ENCODE assay signal across 28 mouse cellular contexts in genomic region chr10:80237020-80237419, GRCm38 (mm10). TPM values are rescaled to one million over a fixed set of nuclear protein-coding genes. Genes with fewer than 3 reads are reported as not detected.
A peak's percentile ranks its signal among the peaks of the same experiment; 100 is the strongest.
DNase-seq lines count a peak whose midpoint lies in the region; ATAC-seq and TF ChIP-seq lines count a peak whose summit lies in the region.
"Had no signal": no experiment of that assay in that cellular context is flagged by ENCODE, and none has a peak within 500 bp of the region (broad histone marks: within the 10 kb centered on the region; RNA-seq: fewer than 3 reads in every experiment).

No protein-coding gene starts in this region.

- H3K27me3 ChIP-seq in kidney, embryonic 14.5 days (ENCODE audit: control insufficient read depth, insufficient read depth, low read length), result no peaks in the 10 kb centered on the region
- H3K27me3 ChIP-seq in midbrain, embryonic 11.5 days (ENCODE audit: control insufficient read depth, insufficient read depth, low read length), result no peaks in the 10 kb centered on the region
- no peaks in the 10 kb centered on the region for H3K27me3 ChIP-seq in midbrain, postnatal 0 days (ENCODE audit: insufficient read depth, low read length)
- H3K27me3 ChIP-seq in midbrain, embryonic 13.5 days, result 0 out of 2 replicates have a peak, but pooled peaks cover 4% of the 10 kb centered on the region
- H3K27me3 ChIP-seq: CH12.LX; embryonic facial prominence, embryonic 13.5 days; embryonic facial prominence, embryonic 15.5 days; forebrain, embryonic 12.5 days; Patski had no signal

- ATAC-seq in kidney, embryonic 14.5 days (ENCODE audit: low FRiP score, low TSS enrichment), result no peak
- no peak for ATAC-seq in midbrain, embryonic 11.5 days (ENCODE audit: low FRiP score)
- no peak for ATAC-seq in midbrain, postnatal 0 days (ENCODE audit: low FRiP score)
- ATAC-seq in midbrain, embryonic 13.5 days, result no peak
- ATAC-seq: activated CD4-positive, CD25-positive, alpha-beta regulatory T cell, adult 4 months; CD4-positive, CD25-positive, alpha-beta regulatory T cell, adult 4 months; forebrain, embryonic 14.5 days; forebrain, embryonic 16.5 days; Patski had no signal

- no peak overlapping the region for H3K4me2 ChIP-seq in kidney, embryonic 14.5 days (replicated peaks; ENCODE audit: low read depth, low read length)
- peak overlapping the region; percentile 32 for H3K4me2 ChIP-seq in midbrain, embryonic 11.5 days
- no peak overlapping the region for H3K4me2 ChIP-seq in midbrain, postnatal 0 days (ENCODE audit: low read depth, low read length, poor library complexity, severe bottlenecking)
- peak overlapping the region; percentile 87 for H3K4me2 ChIP-seq in midbrain, embryonic 13.5 days (replicated peaks)
- H3K4me2 ChIP-seq: embryonic facial prominence, embryonic 13.5 days; embryonic facial prominence, embryonic 15.5 days; forebrain, embryonic 12.5 days had no signal

- peaks cover 4% of the 10 kb centered on the region; the same call in 1 of the 2 replicates for H3K4me1 ChIP-seq in kidney, embryonic 14.5 days (ENCODE audit: control insufficient read depth, insufficient read depth, low read length)
- peaks cover 18% of the 10 kb centered on the region for H3K4me1 ChIP-seq in midbrain, embryonic 11.5 days (ENCODE audit: control insufficient read depth, insufficient read depth, low read length)
- H3K4me1 ChIP-seq in midbrain, postnatal 0 days (ENCODE audit: insufficient read depth, low read length), result peaks cover 7% of the 10 kb centered on the region; the same call in 1 of the 2 replicates
- H3K4me1 ChIP-seq in midbrain, embryonic 13.5 days (replicated peaks), result peaks cover 77% of the 10 kb centered on the region

- no peak for TF ChIP-seq CTCF in midbrain, postnatal 0 days (IDR thresholded peaks at IDR 0.05)

- H3K4me3 ChIP-seq in kidney, embryonic 14.5 days (ENCODE audit: low read length), result no peak overlapping the region
- no peak overlapping the region for H3K4me3 ChIP-seq in midbrain, embryonic 11.5 days (ENCODE audit: low read depth, low read length)
- H3K4me3 ChIP-seq in midbrain, postnatal 0 days (ENCODE audit: low read depth, low read length), result no peak overlapping the region
- H3K4me3 ChIP-seq in midbrain, embryonic 13.5 days (replicated peaks), result peak overlapping the region; percentile 22
- H3K4me3 ChIP-seq: embryonic facial prominence, embryonic 13.5 days; embryonic facial prominence, embryonic 15.5 days; erythroblast, embryonic 14.5 days; forebrain, embryonic 10.5 days; forebrain, embryonic 12.5 days had no signal

- peaks cover 98% of the 10 kb centered on the region for H3K36me3 ChIP-seq in kidney, embryonic 14.5 days (ENCODE audit: control insufficient read depth, insufficient read depth, low read length)
- H3K36me3 ChIP-seq in midbrain, embryonic 11.5 days (ENCODE audit: control insufficient read depth, insufficient read depth, low read length), result peaks cover 50% of the 10 kb centered on the region
- peaks cover 78% of the 10 kb centered on the region for H3K36me3 ChIP-seq in midbrain, postnatal 0 days (ENCODE audit: insufficient read depth, low read length)
- H3K36me3 ChIP-seq in midbrain, embryonic 13.5 days, result peaks cover 98% of the 10 kb centered on the region

- H3K9ac ChIP-seq in kidney, embryonic 14.5 days (ENCODE audit: low read depth, low read length), result no peak overlapping the region
- peak overlapping the region; percentile 38 for H3K9ac ChIP-seq in midbrain, embryonic 11.5 days (ENCODE audit: low read length)
- H3K9ac ChIP-seq in midbrain, postnatal 0 days (replicated peaks; ENCODE audit: low read length, poor library complexity, severe bottlenecking), result no peak overlapping the region
- H3K9ac ChIP-seq in midbrain, embryonic 13.5 days (replicated peaks), result peak overlapping the region; percentile 49
- H3K9ac ChIP-seq: embryonic facial prominence, embryonic 13.5 days; embryonic facial prominence, embryonic 15.5 days; forebrain, embryonic 12.5 days had no signal

- peak; percentile 57 for DNase-seq in kidney, adult 11 months
- DNase-seq in midbrain, embryonic 11.5 days (ENCODE audit: low spot score, missing footprints), result no peak
- DNase-seq in midbrain, postnatal 0 days (ENCODE audit: low spot score), result no peak
- no peak for DNase-seq in cerebellum, postnatal 4 days (ENCODE audit: low spot score in 2 of 2)
- DNase-seq: adrenal gland, adult 8-10 months; adrenal gland, postnatal 14 days; adrenal gland, postnatal 36 days; B cell, adult 2 months; cerebellum, adult 11-12 months; cerebellum, adult 2 months; cerebellum, adult 9-10 months; cerebellum, postnatal 10 days; cerebellum, postnatal 25 days; embryo, embryonic 11 days had no signal

- H3K9me3 ChIP-seq in kidney, embryonic 14.5 days (ENCODE audit: control insufficient read depth, low read length), result no peaks in the 10 kb centered on the region
- H3K9me3 ChIP-seq in midbrain, embryonic 11.5 days (ENCODE audit: control insufficient read depth, low read length), result no peaks in the 10 kb centered on the region
- no peaks in the 10 kb centered on the region for H3K9me3 ChIP-seq in midbrain, postnatal 0 days (ENCODE audit: low read length)
- no peaks in the 10 kb centered on the region for H3K9me3 ChIP-seq in midbrain, embryonic 13.5 days
- H3K9me3 ChIP-seq: embryonic facial prominence, embryonic 13.5 days; embryonic facial prominence, embryonic 15.5 days; forebrain, embryonic 10.5 days; forebrain, embryonic 12.5 days; G1E had no signal

- H3K27ac ChIP-seq in kidney, embryonic 14.5 days (ENCODE audit: low read depth, low read length), result no peak overlapping the region
- H3K27ac ChIP-seq in midbrain, embryonic 11.5 days (ENCODE audit: low read depth, low read length), result no peak overlapping the region
- H3K27ac ChIP-seq in midbrain, postnatal 0 days (ENCODE audit: low read depth, low read length), result no peak overlapping the region
- no peak overlapping the region; the same call in 1 of the 2 replicates for H3K27ac ChIP-seq in midbrain, embryonic 13.5 days
- H3K27ac ChIP-seq: embryonic facial prominence, embryonic 13.5 days; embryonic facial prominence, embryonic 15.5 days; forebrain, embryonic 10.5 days; forebrain, embryonic 12.5 days had no signal

- 94% methylated on average over 4 of the region's 4 CpGs for WGBS in kidney, embryonic 14.5 days
- WGBS in midbrain, embryonic 11.5 days, result 86% methylated on average over 4 of the region's 4 CpGs
- 83% methylated on average over 4 of the region's 4 CpGs for WGBS in midbrain, postnatal 0 days
- 79% methylated on average over 4 of the region's 4 CpGs for WGBS in midbrain, embryonic 13.5 days

RNA-seq across cellular contexts. Expression of gene Mum1, which starts 10.8 kb away (rescaled TPM):
- polyA plus RNA-seq in kidney, embryonic 14.5 days (2014; fragmentation: Nextera tagmentation; extraction: Ambion mirVana), result 64.4 and 65.1 TPM in 2 replicates
- polyA plus RNA-seq in midbrain, embryonic 11.5 days (2014; fragmentation: Nextera tagmentation; extraction: Ambion mirVana), result 134 and 142 TPM in 2 replicates
- 45.1 and 60.9 TPM in 2 replicates for total RNA-seq in midbrain, postnatal 0 days (2014; rRNA removed)
- polyA plus RNA-seq in midbrain, postnatal 0 days (2015; fragmentation: Nextera tagmentation; extraction: Ambion mirVana), result 42.4 and 49.6 TPM in 2 replicates
- 91.4 and 98.4 TPM in 2 replicates for polyA plus RNA-seq in midbrain, embryonic 13.5 days (2015; fragmentation: Nextera tagmentation; extraction: Ambion mirVana)

RNA-seq across cellular contexts. Expression of gene Ndufs7, which starts 11.9 kb away (rescaled TPM):
- 382 and 390 TPM in 2 replicates for polyA plus RNA-seq in kidney, embryonic 14.5 days (2014; fragmentation: Nextera tagmentation; extraction: Ambion mirVana)
- 209 and 229 TPM in 2 replicates for polyA plus RNA-seq in midbrain, embryonic 11.5 days (2014; fragmentation: Nextera tagmentation; extraction: Ambion mirVana)
- 193 and 201 TPM in 2 replicates for total RNA-seq in midbrain, postnatal 0 days (2014; rRNA removed)
- polyA plus RNA-seq in midbrain, postnatal 0 days (2015; fragmentation: Nextera tagmentation; extraction: Ambion mirVana), result 358 and 388 TPM in 2 replicates
- polyA plus RNA-seq in midbrain, embryonic 13.5 days (2015; fragmentation: Nextera tagmentation; extraction: Ambion mirVana), result 244 and 265 TPM in 2 replicates

RNA-seq across cellular contexts. Expression of gene Gamt, which starts 23.8 kb away (rescaled TPM):
- 30.2 and 33.6 TPM in 2 replicates for polyA plus RNA-seq in kidney, embryonic 14.5 days (2014; fragmentation: Nextera tagmentation; extraction: Ambion mirVana)
- 24.6 and 28.9 TPM in 2 replicates for polyA plus RNA-seq in midbrain, embryonic 11.5 days (2014; fragmentation: Nextera tagmentation; extraction: Ambion mirVana)
- total RNA-seq in midbrain, postnatal 0 days (2014; rRNA removed), result 12.5 and 14.3 TPM in 2 replicates
- 16.8 and 19.6 TPM in 2 replicates for polyA plus RNA-seq in midbrain, postnatal 0 days (2015; fragmentation: Nextera tagmentation; extraction: Ambion mirVana)
- 20.9 and 22.3 TPM in 2 replicates for polyA plus RNA-seq in midbrain, embryonic 13.5 days (2015; fragmentation: Nextera tagmentation; extraction: Ambion mirVana)
- total RNA-seq: G1E had no signal

RNA-seq across cellular contexts. Expression of gene Dazap1, which starts 24.3 kb away (rescaled TPM):
- polyA plus RNA-seq in kidney, embryonic 14.5 days (2014; fragmentation: Nextera tagmentation; extraction: Ambion mirVana), result 45.8 and 56.9 TPM in 2 replicates
- polyA plus RNA-seq in midbrain, embryonic 11.5 days (2014; fragmentation: Nextera tagmentation; extraction: Ambion mirVana), result 37.8 and 42.6 TPM in 2 replicates
- total RNA-seq in midbrain, postnatal 0 days (2014; rRNA removed), result 107 and 109 TPM in 2 replicates
- 34.2 and 34.5 TPM in 2 replicates for polyA plus RNA-seq in midbrain, postnatal 0 days (2015; fragmentation: Nextera tagmentation; extraction: Ambion mirVana)
- polyA plus RNA-seq in midbrain, embryonic 13.5 days (2015; fragmentation: Nextera tagmentation; extraction: Ambion mirVana), result 62.9 and 66.1 TPM in 2 replicates

RNA-seq across cellular contexts. Expression of gene Rps15, which starts 55.2 kb away (rescaled TPM):
- polyA plus RNA-seq in kidney, embryonic 14.5 days (2014; fragmentation: Nextera tagmentation; extraction: Ambion mirVana), result 1,166 and 1,350 TPM in 2 replicates
- 752 and 845 TPM in 2 replicates for polyA plus RNA-seq in midbrain, embryonic 11.5 days (2014; fragmentation: Nextera tagmentation; extraction: Ambion mirVana)
- 971 and 1,162 TPM in 2 replicates for total RNA-seq in midbrain, postnatal 0 days (2014; rRNA removed)
- polyA plus RNA-seq in midbrain, postnatal 0 days (2015; fragmentation: Nextera tagmentation; extraction: Ambion mirVana), result 633 and 645 TPM in 2 replicates
- 631 and 653 TPM in 2 replicates for polyA plus RNA-seq in midbrain, embryonic 13.5 days (2015; fragmentation: Nextera tagmentation; extraction: Ambion mirVana)

Comparison
In these comparisons a context has a peak if more than half of its experiments do, and no peak if none do; other contexts are left out.
1. H3K4me2 ChIP-seq: peak in midbrain, embryonic 11.5 days (single experiment) and midbrain, embryonic 13.5 days (single experiment); none in kidney, embryonic 14.5 days (single experiment) and midbrain, postnatal 0 days (single experiment).
2. H3K9ac ChIP-seq: peak in midbrain, embryonic 11.5 days (single experiment) and midbrain, embryonic 13.5 days (single experiment); none in kidney, embryonic 14.5 days (single experiment) and midbrain, postnatal 0 days (single experiment).